Mouse (Mus musculus) liver, postnatal 0 days (tissue): ENCODE data around the gene Cemip.
A peak's percentile ranks its signal among the peaks of the same experiment; 100 is the strongest.

ENCODE experiments used
- CTCF ChIP-seq: sonication (generic); IDR thresholded peaks from 2 replicates; pipeline ENCODE4 v1.5.1; 2016; ENCODE audit warnings: antibody characterized with exemption, low read depth
- EP300 ChIP-seq: IDR thresholded peaks from 2 replicates; pipeline ENCODE4 v1.6.1; 2016; ENCODE audit warnings: antibody characterized with exemption, low read depth, mild to moderate bottlenecking

- peak; percentile 38 for TF ChIP-seq CTCF
- TF ChIP-seq EP300, result peak; percentile 29; the same call in 1 of the 2 replicates
These were observed 194.6 kb downstream of the Cemip start for GRCm38 (mm10) chr7:83891433-83892332.
